Mouse (Mus musculus) adrenal gland, postnatal 25 days (tissue): Measurements from ENCODE around the gene Tspan2. TPM values are rescaled to one million over a fixed set of nuclear protein-coding genes. Genes with fewer than 3 reads are reported as not detected.

Source experiments
- DNase-seq: peaks from one replicate; pipeline ENCODE4 v3.0.0; 2021; ENCODE audit warnings: mixed read lengths
- long read RNA-seq: library from polyadenylated mRNA; stranded (forward); transcript quantifications from one replicate; pipeline ENCODE4 v2.0.0, GENCODE M21; 2021
- total RNA-seq: library from RNA; stranded (reverse); gene quantifications from 2 replicates; pipeline ENCODE4 v1.2.3, GENCODE M21; 2021

Tspan2 gene
- 3.9 and 7.1 TPM in 2 replicates for total RNA-seq
- long read RNA-seq, full-length matches to known transcripts = 1 of 1 reads
- long read RNA-seq, partial matches to known transcripts = 0 of 1 reads
- long read RNA-seq, other reads (novel, unspliced or antisense) = 0 of 1 reads

- DNase-seq = peak; percentile 75
Measured at GRCm38 (mm10) chr3:102734313-102735030, at the start of gene Tspan2. TSS of gene Tspan2 (plus strand) at chr3:102734529.

GRCm38 (mm10) chr3:102686861-102687260, 47.5 kb upstream of the Tspan2 start:
- DNase-seq = no peak

- DNase-seq = no peak
Measured at GRCm38 (mm10) chr3:102687852-102688251, 46.5 kb upstream of the Tspan2 start.

GRCm38 (mm10) chr3:102691802-102692484, 42.4 kb upstream of the Tspan2 start:
- peak; percentile 57 for DNase-seq

- DNase-seq = no peak
Measured at GRCm38 (mm10) chr3:102692758-102693325, 41.5 kb upstream of the Tspan2 start.

GRCm38 (mm10) chr3:102698127-102698526, 36.2 kb upstream of the Tspan2 start:
- no peak for DNase-seq

- no peak for DNase-seq
Measured at GRCm38 (mm10) chr3:102701303-102701702, 33.0 kb upstream of the Tspan2 start.

GRCm38 (mm10) chr3:102701902-102702544, 32.3 kb upstream of the Tspan2 start:
- DNase-seq = peak; percentile 8

- no peak for DNase-seq
Measured at GRCm38 (mm10) chr3:102704001-102704401, 30.3 kb upstream of the Tspan2 start.

- no peak for DNase-seq
Measured at GRCm38 (mm10) chr3:102708599-102708998, 25.7 kb upstream of the Tspan2 start.

- DNase-seq = peak; percentile 65
Measured at GRCm38 (mm10) chr3:102715066-102715584, 19.2 kb upstream of the Tspan2 start.

- DNase-seq = no peak
Measured at GRCm38 (mm10) chr3:102715839-102716238, 18.5 kb upstream of the Tspan2 start.

- no peak for DNase-seq
Measured at GRCm38 (mm10) chr3:102717586-102718285, 16.6 kb upstream of the Tspan2 start.

GRCm38 (mm10) chr3:102723154-102723553, 11.2 kb upstream of the Tspan2 start:
- DNase-seq = no peak

GRCm38 (mm10) chr3:102723841-102724570, 10.3 kb upstream of the Tspan2 start:
- peak; percentile 59 for DNase-seq

- DNase-seq = no peak
Measured at GRCm38 (mm10) chr3:102724798-102725459, 9.4 kb upstream of the Tspan2 start.

GRCm38 (mm10) chr3:102729416-102729815, 4.9 kb upstream of the Tspan2 start:
- DNase-seq = no peak

GRCm38 (mm10) chr3:102731112-102731511, 3.2 kb upstream of the Tspan2 start:
- DNase-seq = no peak

GRCm38 (mm10) chr3:102732619-102733018, 1.7 kb upstream of the Tspan2 start:
- no peak for DNase-seq

GRCm38 (mm10) chr3:102733050-102733449, 1.3 kb upstream of the Tspan2 start:
- DNase-seq = no peak
